Mouse (Mus musculus) Muller cell, postnatal 12 days (primary cell): ENCODE data around the gene Tfg.

Experiments
- DNase-seq: peaks from one replicate; pipeline ENCODE4 v3.0.0-alpha.2; 2015; ENCODE audit errors: inconsistent ontology term

The Tfg gene

DNA sequence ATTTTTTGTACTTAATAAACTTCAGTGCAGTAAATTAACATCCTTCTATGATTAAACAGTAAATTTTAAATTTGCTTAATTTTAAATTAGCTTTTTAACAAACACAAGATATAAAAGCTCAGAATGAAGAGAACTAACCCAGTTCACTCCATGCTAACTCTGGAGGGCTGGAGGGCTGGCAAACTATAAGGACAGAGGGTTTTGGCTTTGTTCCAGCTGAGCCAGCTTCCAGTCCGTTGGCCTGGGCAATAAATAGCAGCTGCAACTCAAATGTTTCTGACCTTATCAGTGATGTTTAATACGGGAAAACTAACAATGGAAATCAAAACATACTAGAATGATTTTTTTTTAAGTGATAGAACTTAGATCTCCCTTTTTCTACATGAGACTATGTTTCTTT, 72.0 kb downstream of the Tfg start:
- DNase-seq = peak; percentile 15
